Mouse (Mus musculus): ENCODE results near the gene Scamp5.

DNA sequence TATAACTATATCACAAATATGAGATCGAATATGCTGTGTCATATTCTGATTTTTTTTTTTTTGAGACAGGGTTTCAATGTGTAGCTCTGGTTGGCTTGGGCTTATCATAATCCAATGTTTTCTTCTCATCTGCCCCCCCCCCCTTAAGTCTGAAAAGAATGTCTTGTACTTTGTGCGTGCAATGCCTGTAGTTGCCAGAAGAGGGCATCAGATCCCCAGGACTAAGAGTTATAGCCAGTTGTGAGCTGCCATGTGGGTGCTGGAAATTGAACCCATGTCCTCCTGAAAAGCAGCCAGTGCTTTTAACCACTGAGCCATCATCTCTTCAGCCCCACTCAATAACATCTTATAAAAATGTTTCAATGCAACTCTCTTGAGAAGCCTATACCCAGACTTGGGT, 8.2 kb downstream of the Scamp5 start:
- no peak for TF ChIP-seq POLR2A (IDR thresholded peaks at IDR 0.05; ENCODE audit: borderline replicate concordance, control insufficient read depth, low read depth, low read length)
- TF ChIP-seq CTCF (IDR thresholded peaks at IDR 0.05; ENCODE audit: control insufficient read depth, insufficient read depth, low read length), result 0 out of 2 replicates have a peak, but pooled peaks have one; percentile 7
